ENCODE assay signal across 21 mouse cellular contexts in genomic region chr1:52758174-52758573, GRCm38 (mm10). TPM values are rescaled to one million over a fixed set of nuclear protein-coding genes. Genes with fewer than 3 reads are reported as not detected.
DNase-seq lines count a peak whose midpoint lies in the region; ATAC-seq and TF ChIP-seq lines count a peak whose summit lies in the region.
"Had no signal": no experiment of that assay in that cellular context is flagged by ENCODE, and none has a peak within 500 bp of the region (broad histone marks: within the 10 kb centered on the region; RNA-seq: fewer than 3 reads in every experiment).

No protein-coding gene starts in this region.

- H3K4me1 ChIP-seq in forebrain, postnatal 0 days (ENCODE audit: insufficient read depth) = no peaks in the 10 kb centered on the region
- H3K4me1 ChIP-seq in forebrain, embryonic 15.5 days = no peaks in the 10 kb centered on the region
- no peaks in the 10 kb centered on the region for H3K4me1 ChIP-seq in midbrain, postnatal 0 days (ENCODE audit: insufficient read depth, low read length)
- H3K4me1 ChIP-seq: liver, embryonic 15.5 days; stomach, embryonic 15.5 days had no signal

- H3K9me3 ChIP-seq in forebrain, postnatal 0 days (ENCODE audit: low read length) = no peaks in the 10 kb centered on the region
- H3K9me3 ChIP-seq in forebrain, embryonic 15.5 days = no peaks in the 10 kb centered on the region
- H3K9me3 ChIP-seq in midbrain, postnatal 0 days (ENCODE audit: low read length) = no peaks in the 10 kb centered on the region
- H3K9me3 ChIP-seq: heart, embryonic 15.5 days; liver, embryonic 15.5 days; megakaryocyte, embryonic 14.5 days; stomach, embryonic 15.5 days had no signal

- H3K36me3 ChIP-seq in forebrain, postnatal 0 days (ENCODE audit: insufficient read depth) = no peaks in the 10 kb centered on the region
- H3K36me3 ChIP-seq in forebrain, embryonic 15.5 days = no peaks in the 10 kb centered on the region
- no peaks in the 10 kb centered on the region for H3K36me3 ChIP-seq in midbrain, postnatal 0 days (ENCODE audit: insufficient read depth, low read length)
- H3K36me3 ChIP-seq: heart, embryonic 15.5 days; liver, embryonic 15.5 days; stomach, embryonic 15.5 days had no signal

- H3K4me2 ChIP-seq in forebrain, postnatal 0 days (ENCODE audit: low read depth) = no peak overlapping the region
- no peak overlapping the region for H3K4me2 ChIP-seq in forebrain, embryonic 15.5 days (replicated peaks)
- H3K4me2 ChIP-seq in midbrain, postnatal 0 days (ENCODE audit: low read depth, low read length, poor library complexity, severe bottlenecking) = no peak overlapping the region
- H3K4me2 ChIP-seq: heart, embryonic 15.5 days; liver, embryonic 15.5 days; stomach, embryonic 15.5 days had no signal

- no peak overlapping the region for H3K27ac ChIP-seq in forebrain, postnatal 0 days (ENCODE audit: low read depth, low read length)
- no peak overlapping the region for H3K27ac ChIP-seq in forebrain, embryonic 15.5 days (replicated peaks)
- H3K27ac ChIP-seq in midbrain, postnatal 0 days (ENCODE audit: low read depth, low read length) = no peak overlapping the region
- H3K27ac ChIP-seq: heart, embryonic 15.5 days; liver, embryonic 15.5 days; stomach, embryonic 15.5 days had no signal

- peak; percentile 69 for ATAC-seq in forebrain, postnatal 0 days
- ATAC-seq in forebrain, embryonic 15.5 days (replicated peaks) = no peak
- ATAC-seq in midbrain, postnatal 0 days (ENCODE audit: low FRiP score) = peak; percentile 49; the same call in 1 of the 2 replicates
- ATAC-seq: lung, postnatal 0 days had no signal

- WGBS in forebrain, postnatal 0 days = 54% methylated on average over 1 of the region's 1 CpGs
- 61% methylated on average over 1 of the region's 1 CpGs for WGBS in forebrain, embryonic 15.5 days
- 34% methylated on average over 1 of the region's 1 CpGs for WGBS in midbrain, postnatal 0 days

- no peak overlapping the region for H3K9ac ChIP-seq in forebrain, postnatal 0 days
- no peak overlapping the region for H3K9ac ChIP-seq in forebrain, embryonic 15.5 days (replicated peaks)
- no peak overlapping the region for H3K9ac ChIP-seq in midbrain, postnatal 0 days (replicated peaks; ENCODE audit: low read length, poor library complexity, severe bottlenecking)
- H3K9ac ChIP-seq: heart, embryonic 15.5 days; liver, embryonic 15.5 days; stomach, embryonic 15.5 days had no signal

- peak; percentile 22 for DNase-seq in forebrain, postnatal 0 days
- peak; percentile 83 for DNase-seq in R1 (ENCODE audit: low read depth, low spot score)
- peak; percentile 10 for DNase-seq in mesoderm, embryonic 11.5 days (ENCODE audit: low read depth, low spot score)
- peak; percentile 24 for DNase-seq in midbrain, postnatal 0 days (ENCODE audit: low spot score)
- no peak for DNase-seq in lung, postnatal 25 days (ENCODE audit: low spot score)
- no peak for DNase-seq in kidney, postnatal 4 days
- DNase-seq in cerebellum, postnatal 4 days (ENCODE audit: low spot score in 2 of 2) = no peak
- DNase-seq: adrenal gland, adult 2 months; cerebellum, adult 11-12 months; cerebellum, postnatal 36 days; gastrocnemius, postnatal 10 days; heart, adult 18-20 months; kidney, adult 8-10 months; kidney, postnatal 36 days; thymus, adult 2 months had no signal

- H3K27me3 ChIP-seq in forebrain, postnatal 0 days (ENCODE audit: insufficient read depth, low read length) = no peaks in the 10 kb centered on the region
- no peaks in the 10 kb centered on the region for H3K27me3 ChIP-seq in forebrain, embryonic 15.5 days
- no peaks in the 10 kb centered on the region for H3K27me3 ChIP-seq in midbrain, postnatal 0 days (ENCODE audit: insufficient read depth, low read length)
- H3K27me3 ChIP-seq: heart, embryonic 15.5 days; liver, embryonic 15.5 days; megakaryocyte, embryonic 14.5 days; stomach, embryonic 15.5 days had no signal

- no peak overlapping the region for H3K4me3 ChIP-seq in forebrain, postnatal 0 days (ENCODE audit: low read depth, low read length)
- H3K4me3 ChIP-seq in forebrain, embryonic 15.5 days = no peak overlapping the region
- H3K4me3 ChIP-seq in midbrain, postnatal 0 days (ENCODE audit: low read depth, low read length) = no peak overlapping the region
- H3K4me3 ChIP-seq: heart, embryonic 15.5 days; liver, embryonic 15.5 days; megakaryocyte, embryonic 14.5 days; stomach, embryonic 15.5 days had no signal

- TF ChIP-seq CTCF in forebrain, postnatal 0 days (IDR thresholded peaks at IDR 0.05; ENCODE audit: low read depth) = no peak
- TF ChIP-seq CTCF in midbrain, postnatal 0 days (IDR thresholded peaks at IDR 0.05) = no peak

RNA-seq across cellular contexts. Expression of gene Mfsd6, which starts 30.9 kb away (rescaled TPM):
- total RNA-seq in forebrain, postnatal 0 days (2014; rRNA removed) = 38.1 and 45.0 TPM in 2 replicates
- 6.5 and 9.6 TPM in 2 replicates for polyA plus RNA-seq in forebrain, postnatal 0 days (2015; fragmentation: Nextera tagmentation; extraction: Ambion mirVana)
- polyA plus RNA-seq in forebrain, embryonic 15.5 days (2015; fragmentation: Nextera tagmentation; extraction: Ambion mirVana) = 6.7 and 7.9 TPM in 2 replicates
- total RNA-seq in midbrain, postnatal 0 days (2014; rRNA removed) = 54.7 and 59.5 TPM in 2 replicates
- polyA plus RNA-seq in midbrain, postnatal 0 days (2015; fragmentation: Nextera tagmentation; extraction: Ambion mirVana) = 10.6 and 11.2 TPM in 2 replicates

RNA-seq across cellular contexts. Expression of gene Inpp1, which starts 59.3 kb away (rescaled TPM):
- total RNA-seq in forebrain, postnatal 0 days (2014; rRNA removed) = 38.5 and 38.6 TPM in 2 replicates
- 30.1 and 38.1 TPM in 2 replicates for polyA plus RNA-seq in forebrain, postnatal 0 days (2015; fragmentation: Nextera tagmentation; extraction: Ambion mirVana)
- polyA plus RNA-seq in forebrain, embryonic 15.5 days (2015; fragmentation: Nextera tagmentation; extraction: Ambion mirVana) = 20.0 and 24.3 TPM in 2 replicates
- total RNA-seq in midbrain, postnatal 0 days (2014; rRNA removed) = 43.0 and 49.8 TPM in 2 replicates
- polyA plus RNA-seq in midbrain, postnatal 0 days (2015; fragmentation: Nextera tagmentation; extraction: Ambion mirVana) = 45.8 and 46.8 TPM in 2 replicates

Comparison
In these comparisons a context has a peak if more than half of its experiments do, and no peak if none do; other contexts are left out.
1. DNase-seq: peak in forebrain, postnatal 0 days (single experiment), R1 (single experiment), mesoderm, embryonic 11.5 days (single experiment) and midbrain, postnatal 0 days (single experiment); none in lung, postnatal 25 days (single experiment), kidney, postnatal 4 days (0 of 2) and cerebellum, postnatal 4 days (0 of 2).